Mouse (Mus musculus) liver, embryonic 16.5 days (tissue): ENCODE results near the gene AI481877. TPM values are rescaled to one million over a fixed set of nuclear protein-coding genes. Genes with fewer than 3 reads are reported as not detected.

Experiments
- ATAC-seq: fragments of 200-750 bp; cut with Nextera tagmentation; 2 replicates; pipeline ENCODE4 v1.8.0; 2017; ENCODE audit warnings: low read depth, mild to moderate bottlenecking, moderate number of reproducible peaks, moderate library complexity
- H3K27ac ChIP-seq: fragments of 300-500 bp; sonication (generic); 2 replicates; pipeline ENCODE4 v1.5.1; 2014; ENCODE audit warnings: mild to moderate bottlenecking, low read length
- H3K27me3 ChIP-seq: fragments of 300-500 bp; sonication (generic); 2 replicates; pipeline ENCODE4 v1.6.1; 2014; ENCODE audit warnings: low read depth, low read length, mixed read lengths; ENCODE audit not compliant: control insufficient read depth, insufficient read depth
- H3K36me3 ChIP-seq: fragments of 300-500 bp; sonication (generic); 2 replicates; pipeline ENCODE4 v1.6.1; 2014; ENCODE audit warnings: mild to moderate bottlenecking; ENCODE audit not compliant: control insufficient read depth, insufficient read depth
- H3K4me1 ChIP-seq: fragments of 300-500 bp; sonication (generic); 2 replicates; pipeline ENCODE4 v1.6.1; 2014; ENCODE audit warnings: low read depth, low read length, mixed read lengths; ENCODE audit not compliant: control insufficient read depth
- H3K4me2 ChIP-seq: fragments of 300-500 bp; sonication (generic); 2 replicates; pipeline ENCODE4 v1.6.1; 2014; ENCODE audit warnings: low read depth, low read length, mixed read lengths
- H3K4me3 ChIP-seq: fragments of 300-500 bp; sonication (generic); 2 replicates; pipeline ENCODE4 v1.5.1; 2014; ENCODE audit warnings: low read depth, mild to moderate bottlenecking, low read length
- H3K9ac ChIP-seq: fragments of 300-500 bp; sonication (generic); 2 replicates; pipeline ENCODE4 v1.6.1; 2014; ENCODE audit warnings: low read depth, low read length
- H3K9me3 ChIP-seq: fragments of 300-500 bp; sonication (generic); replicated peaks from 2 replicates; pipeline ENCODE4 v1.6.1; 2016; ENCODE audit warnings: low read length; ENCODE audit not compliant: control insufficient read depth
- WGBS: fragments of 180-500 bp; shearing (Covaris S2); extraction: QIAGEN DNeasy Blood & Tissue Kit; methylation state at CpG from one replicate; pipeline ENCODE4 v1.1.7; 2014; ENCODE audit not compliant: insufficient replicate concordance; 5-methylcytosine and 5-hydroxymethylcytosine counted together
- polyA plus RNA-seq: library from polyadenylated mRNA; unstranded; fragments of >200 nt; fragmentation: Nextera tagmentation; extraction: Ambion mirVana; gene quantifications from 2 replicates; pipeline ENCODE4 v1.2.1, GENCODE M21; 2015

AI481877 gene
- polyA plus RNA-seq, 1 experiment from 2014 or later: not detected

DNA sequence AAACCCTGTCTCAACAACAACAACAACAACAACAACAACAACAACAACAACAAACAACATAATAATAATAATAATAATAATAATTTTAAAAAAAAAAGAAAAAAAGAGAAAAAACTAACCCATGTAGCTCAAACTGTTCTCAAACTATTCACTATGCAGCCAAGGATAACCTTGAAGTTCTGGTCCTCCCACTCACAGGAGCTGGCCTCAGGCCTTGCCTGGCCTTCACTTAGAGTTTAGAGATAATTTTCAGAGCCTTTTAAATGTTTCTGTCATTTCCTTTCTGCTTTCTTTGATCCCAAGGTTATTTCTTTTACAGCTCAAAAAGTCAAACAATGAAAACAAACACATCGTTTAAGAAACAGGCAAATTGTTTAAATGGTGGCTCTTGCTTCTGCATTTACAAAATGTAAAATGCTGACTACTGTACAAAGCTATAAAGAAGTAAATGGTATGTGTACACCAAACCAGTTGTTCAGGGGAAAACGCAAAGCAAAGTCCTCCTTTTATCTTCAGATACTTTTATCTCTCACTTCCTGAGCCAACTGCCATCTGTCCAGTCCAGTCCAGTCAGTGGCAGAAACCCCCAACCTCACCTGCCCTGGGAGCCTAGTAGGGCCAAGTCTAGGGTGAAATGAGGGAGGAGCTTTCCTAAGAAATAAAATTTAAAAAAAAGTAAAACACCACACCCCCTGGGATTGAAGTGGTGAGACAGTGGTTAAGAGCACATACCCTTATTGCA is 34.6 kb upstream of the AI481877 start:
- no peak for ATAC-seq
- no peaks in the 10 kb centered on the region for H3K9me3 ChIP-seq

DNA sequence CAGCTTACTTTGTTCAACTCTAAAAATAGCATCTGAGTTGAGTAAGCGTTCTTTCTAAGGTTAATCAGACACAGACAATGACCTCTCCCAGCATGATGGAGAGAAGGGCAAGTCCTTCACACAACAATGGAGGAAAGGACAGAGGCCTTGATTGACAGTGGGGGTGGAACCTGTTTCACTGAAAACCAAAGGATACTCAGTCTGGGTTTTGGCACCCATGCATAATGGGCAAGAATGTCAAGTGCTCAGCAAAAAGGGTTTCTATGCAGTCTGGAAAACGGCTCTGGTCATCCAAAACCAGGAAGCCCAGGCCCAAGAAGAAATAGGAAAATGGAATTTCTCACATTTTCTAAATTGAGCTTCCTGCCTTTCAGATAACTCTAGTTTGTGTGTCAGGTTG is 33.8 kb upstream of the AI481877 start:
- WGBS: 47% methylated on average over 2 of the region's 2 CpGs
- ATAC-seq: no peak

More for the DNA sequence above, 34.6 kb upstream of the AI481877 start:
- Histone ChIP-seq H3K27ac (no peak overlapping the region), H3K27me3 (no peaks in the 10 kb centered on the region), H3K4me3 (no peak overlapping the region), H3K36me3 (no peaks in the 10 kb centered on the region), H3K9ac (no peak overlapping the region), H3K4me1 (no peaks in the 10 kb centered on the region), H3K4me2 (no peak overlapping the region)
- WGBS: 32% methylated on average over 2 of the region's 2 CpGs

DNA sequence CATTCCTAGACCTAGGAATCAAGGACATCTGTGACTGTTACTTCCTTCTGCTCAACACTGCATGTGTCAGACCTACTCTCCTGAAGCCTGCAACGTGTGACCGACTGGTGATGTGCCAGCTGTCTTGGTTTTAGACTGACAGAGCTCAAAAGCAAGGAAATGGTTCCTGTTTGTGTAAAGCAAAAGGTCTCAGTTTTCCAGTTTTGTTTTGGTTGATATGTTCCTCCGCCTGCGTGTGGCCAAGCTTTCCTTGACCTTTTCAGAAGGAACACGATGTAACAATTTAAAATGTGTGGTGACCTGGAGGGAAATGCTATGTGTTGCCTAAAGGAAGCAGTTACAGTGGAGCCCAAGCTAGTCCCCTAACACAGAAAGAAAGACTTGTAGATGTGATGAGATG is 31.2 kb upstream of the AI481877 start:
- Histone ChIP-seq H3K27me3 (no peaks in the 10 kb centered on the region), H3K4me3 (no peak overlapping the region), H3K4me1 (no peaks in the 10 kb centered on the region), H3K27ac (no peak overlapping the region), H3K36me3 (no peaks in the 10 kb centered on the region), H3K4me2 (no peak overlapping the region), H3K9ac (no peak overlapping the region), H3K9me3 (no peaks in the 10 kb centered on the region)
- ATAC-seq: no peak
- 57% methylated on average over 5 of the region's 5 CpGs for WGBS

More for the DNA sequence above, 33.8 kb upstream of the AI481877 start:
- Histone ChIP-seq H3K4me1 (no peaks in the 10 kb centered on the region), H3K9ac (no peak overlapping the region), H3K27me3 (no peaks in the 10 kb centered on the region), H3K4me2 (no peak overlapping the region), H3K9me3 (no peaks in the 10 kb centered on the region), H3K36me3 (no peaks in the 10 kb centered on the region), H3K4me3 (no peak overlapping the region), H3K27ac (no peak overlapping the region)

DNA sequence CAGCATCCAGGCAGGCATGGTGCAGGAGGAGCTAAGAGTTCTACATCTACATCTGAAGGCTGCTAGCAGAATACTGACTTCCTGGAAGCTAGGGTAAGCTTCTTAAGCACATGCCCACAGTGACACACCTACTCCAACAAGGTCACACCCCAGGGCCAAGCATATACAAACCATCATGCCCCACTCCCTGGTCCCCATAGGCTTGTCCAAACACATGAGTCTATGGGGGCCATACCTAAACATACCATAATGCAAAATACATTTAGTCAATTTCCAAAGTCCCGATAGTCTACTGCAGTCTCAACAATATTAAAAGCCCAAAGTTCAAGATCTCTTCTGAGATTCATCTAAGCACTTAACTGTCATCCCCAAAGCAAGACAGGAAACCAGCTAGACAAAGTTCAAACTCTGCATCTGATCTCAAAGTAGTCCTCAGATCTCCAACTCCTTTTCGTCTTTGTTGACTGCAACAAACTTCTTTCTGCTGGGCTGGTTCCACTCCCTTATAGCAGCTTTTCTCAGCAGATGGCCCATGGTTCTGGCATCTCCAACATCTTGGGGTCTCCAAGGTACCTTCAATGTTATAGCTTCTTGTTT is 28.6 kb upstream of the AI481877 start:
- Histone ChIP-seq H3K36me3 (no peaks in the 10 kb centered on the region), H3K27ac (no peak overlapping the region), H3K4me2 (no peak overlapping the region), H3K4me1 (no peaks in the 10 kb centered on the region), H3K9me3 (no peaks in the 10 kb centered on the region), H3K9ac (no peak overlapping the region), H3K4me3 (no peak overlapping the region), H3K27me3 (no peaks in the 10 kb centered on the region)
- 73% methylated on average over 2 of the region's 2 CpGs for WGBS
- no peak for ATAC-seq

DNA sequence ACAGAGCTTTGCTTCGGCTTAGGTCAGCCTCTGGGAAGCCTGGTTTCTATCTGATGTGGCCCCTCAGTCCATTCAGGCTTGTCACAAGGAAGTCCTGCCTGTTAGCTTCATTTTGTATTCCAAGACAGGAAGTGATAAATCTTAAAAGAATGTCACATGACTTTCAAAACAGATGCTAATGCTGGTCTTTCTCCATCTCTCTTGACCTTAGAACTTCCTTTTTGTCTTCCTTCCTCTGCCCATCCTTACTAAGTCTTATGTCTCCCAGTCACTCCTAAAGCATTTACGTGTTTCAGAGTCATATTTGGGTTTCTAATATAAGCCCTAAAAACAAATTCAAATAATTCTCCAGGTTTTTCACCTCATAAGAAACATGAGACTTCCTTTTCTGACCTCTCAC is 25.3 kb upstream of the AI481877 start:
- Histone ChIP-seq H3K9me3 (no peaks in the 10 kb centered on the region), H3K4me1 (no peaks in the 10 kb centered on the region), H3K4me2 (no peak overlapping the region), H3K27ac (no peak overlapping the region), H3K36me3 (no peaks in the 10 kb centered on the region), H3K27me3 (no peaks in the 10 kb centered on the region), H3K4me3 (no peak overlapping the region), H3K9ac (no peak overlapping the region)
- WGBS: 37% methylated on average over 2 of the region's 2 CpGs
- no peak for ATAC-seq

DNA sequence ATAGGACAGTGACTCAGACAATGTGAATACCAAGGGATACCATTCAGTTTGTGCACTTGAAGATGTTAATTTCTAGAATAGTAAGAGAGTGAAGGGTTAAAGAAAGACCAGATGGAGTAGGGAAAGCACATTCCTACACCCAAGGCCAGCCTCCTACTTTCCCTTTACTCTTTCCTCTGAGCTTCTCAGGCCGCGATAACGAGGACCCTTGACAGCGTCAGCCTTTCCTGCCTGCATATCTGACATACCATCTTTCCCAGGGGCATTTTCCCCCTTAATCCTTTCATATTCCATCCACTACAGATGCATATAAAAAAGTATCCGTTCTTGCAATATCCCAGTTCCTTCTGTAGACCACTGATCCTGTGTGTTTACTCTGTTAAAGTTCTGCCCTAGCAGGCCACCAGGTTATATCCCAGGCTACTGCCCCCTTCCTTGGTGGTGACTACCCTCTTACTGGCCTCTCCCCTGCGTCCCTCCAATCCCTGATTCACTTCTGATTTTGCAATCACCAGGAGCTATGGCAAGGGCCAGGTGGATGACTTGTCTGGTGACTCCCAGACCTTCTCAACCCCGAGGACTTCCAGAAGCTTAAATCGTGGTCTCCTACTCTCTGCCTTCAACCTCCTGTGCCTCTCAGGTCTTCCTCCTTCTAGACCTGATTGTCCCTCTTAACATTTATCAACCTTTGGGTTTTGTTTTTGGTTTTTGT is 22.3 kb upstream of the AI481877 start:
- WGBS: 63% methylated on average over 8 of the region's 8 CpGs
- H3K4me1 ChIP-seq: peaks cover 12% of the 10 kb centered on the region
- no peak overlapping the region for H3K9ac ChIP-seq
- no peak overlapping the region for H3K27ac ChIP-seq
- H3K4me2 ChIP-seq: no peak overlapping the region
- H3K9me3 ChIP-seq: no peaks in the 10 kb centered on the region
- H3K27me3 ChIP-seq: no peaks in the 10 kb centered on the region
- no peaks in the 10 kb centered on the region for H3K36me3 ChIP-seq
- H3K4me3 ChIP-seq: no peak overlapping the region
- ATAC-seq: no peak

DNA sequence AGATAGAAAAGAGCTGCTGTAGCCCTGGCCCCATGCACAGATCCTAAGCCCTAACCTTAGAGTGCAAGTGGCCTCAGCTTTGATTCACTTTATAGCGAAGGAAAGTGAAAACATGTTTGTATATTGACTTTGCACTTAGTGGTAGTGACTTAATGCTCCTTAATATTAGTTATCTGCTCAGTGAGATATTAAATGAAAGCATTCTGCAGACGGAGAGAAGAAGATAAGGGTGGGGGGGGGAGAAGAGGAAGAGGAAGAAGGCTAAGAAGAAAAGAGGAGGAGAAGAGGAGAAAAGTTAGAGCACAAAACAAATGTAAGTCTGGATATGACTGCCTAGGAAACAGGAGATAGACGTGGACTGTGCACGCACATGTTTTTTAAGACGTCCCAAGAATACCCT is 21.5 kb upstream of the AI481877 start:
- ATAC-seq: no peak
- Histone ChIP-seq H3K4me3 (no peak overlapping the region), H3K9me3 (no peaks in the 10 kb centered on the region), H3K4me1 (peaks cover 12% of the 10 kb centered on the region), H3K27ac (no peak overlapping the region), H3K4me2 (no peak overlapping the region), H3K9ac (no peak overlapping the region), H3K36me3 (no peaks in the 10 kb centered on the region), H3K27me3 (no peaks in the 10 kb centered on the region)
- 54% methylated on average over 5 of the region's 5 CpGs for WGBS

DNA sequence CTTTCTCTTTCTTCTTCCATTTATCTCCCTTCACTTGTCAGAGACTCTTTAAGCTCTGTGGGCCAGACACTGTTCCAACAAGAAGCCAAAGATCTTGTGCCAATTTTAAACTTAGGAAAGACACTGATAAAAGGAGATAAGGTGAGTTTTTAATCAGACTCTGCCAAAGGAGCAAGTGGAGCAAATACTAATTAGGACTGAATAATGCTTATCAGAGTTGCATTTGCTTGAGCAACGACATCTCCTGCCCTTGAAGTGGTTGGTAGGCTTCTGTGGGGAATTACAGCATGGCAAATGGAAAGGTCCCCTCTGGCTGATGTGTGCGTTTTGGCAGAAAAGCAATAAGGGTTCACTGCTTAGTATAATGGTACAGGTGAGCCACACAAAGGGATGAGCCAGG is 18.9 kb upstream of the AI481877 start:
- H3K4me2 ChIP-seq: peak overlapping the region; percentile 23
- whole genome bisulfite sequencing: 25% methylated on average over 2 of the region's 2 CpGs
- no peak for ATAC-seq

More for the DNA sequence above, 18.9 kb upstream of the AI481877 start:
- no peaks in the 10 kb centered on the region for H3K9me3 ChIP-seq
- peaks cover 12% of the 10 kb centered on the region for H3K4me1 ChIP-seq
- no peaks in the 10 kb centered on the region for H3K27me3 ChIP-seq
- H3K27ac ChIP-seq: peak overlapping the region; percentile 1; the same call in 1 of the 2 replicates
- H3K9ac ChIP-seq: no peak overlapping the region
- no peak overlapping the region for H3K4me3 ChIP-seq
- H3K36me3 ChIP-seq: no peaks in the 10 kb centered on the region
